Mouse (Mus musculus): Measurements from ENCODE around the gene Sowaha. TPM values are rescaled to one million over a fixed set of nuclear protein-coding genes. Genes with fewer than 3 reads are reported as not detected.
A peak's percentile ranks its signal among the peaks of the same experiment; 100 is the strongest.

Gene Sowaha
- polyA plus RNA-seq, 1 experiment from 2014 or later, result 0.25 TPM

DNA sequence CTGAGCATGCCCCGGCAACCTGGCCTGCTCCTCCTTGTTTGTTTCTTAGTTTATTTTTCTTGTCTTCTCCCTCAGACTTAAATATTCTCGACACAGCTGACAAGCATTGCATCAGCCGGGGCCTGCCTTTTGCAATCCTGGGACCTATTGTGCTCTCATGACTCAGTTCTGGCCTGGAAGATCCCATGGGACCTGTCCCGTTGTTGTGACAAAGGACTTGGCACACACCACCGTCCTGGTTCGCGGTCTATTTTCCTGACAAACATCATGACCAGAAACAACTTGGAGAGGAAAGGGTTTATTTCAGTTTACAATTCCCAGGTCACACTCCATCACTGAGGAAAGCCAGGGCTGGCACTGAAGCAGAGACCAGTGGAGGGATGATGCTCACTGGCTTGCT lies 28.1 kb upstream of the Sowaha start:
- WGBS, result 64% methylated on average over 7 of the region's 7 CpGs
- H3K27me3 ChIP-seq (ENCODE audit: control insufficient read depth, insufficient read depth, low read length), result peaks cover 6% of the 10 kb centered on the region

DNA sequence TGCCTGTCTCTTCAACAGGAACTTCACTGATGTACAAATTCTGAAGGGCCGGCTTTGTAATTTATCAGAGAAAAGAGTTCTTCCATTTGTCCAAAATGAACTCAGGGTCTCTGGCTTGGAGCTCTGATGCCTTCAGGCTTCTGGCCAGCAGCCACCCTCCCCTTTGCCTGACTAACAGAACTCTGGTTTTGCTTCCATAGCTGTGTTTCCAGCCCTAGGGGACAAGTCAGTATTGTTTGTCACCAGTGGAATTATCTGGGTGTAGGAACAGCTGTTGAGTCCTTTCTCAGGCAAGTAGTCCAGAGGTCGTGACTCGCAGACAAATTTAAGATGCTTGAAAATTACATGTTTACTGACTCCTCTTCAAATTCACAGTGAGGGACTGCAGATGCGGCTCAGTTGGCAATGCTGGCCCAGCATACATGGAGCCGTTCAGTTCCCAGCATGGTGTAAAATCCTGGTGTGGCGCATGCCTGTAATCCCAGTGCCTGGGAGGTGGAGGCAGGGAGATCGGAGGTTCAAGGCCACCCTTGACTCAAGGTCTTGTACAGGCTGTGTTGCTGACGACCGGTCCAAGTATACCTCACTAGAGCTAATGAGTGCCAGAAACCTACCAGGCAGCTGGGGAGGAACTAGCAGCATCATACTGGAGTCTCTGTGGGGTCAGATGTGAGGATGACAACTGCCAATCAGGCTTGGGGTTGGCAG lies 27.2 kb upstream of the Sowaha start:
- Histone ChIP-seq H3K36me3 (ENCODE audit: control insufficient read depth, insufficient read depth, low read length) (no peaks in the 10 kb centered on the region), H3K9ac (ENCODE audit: low read depth, low read length) (no peak overlapping the region), H3K27ac (ENCODE audit: low read depth, low read length) (no peak overlapping the region), H3K4me1 (replicated peaks; ENCODE audit: control insufficient read depth, insufficient read depth, low read length) (no peaks in the 10 kb centered on the region), H3K27me3 (ENCODE audit: control insufficient read depth, insufficient read depth, low read length) (peaks cover 10% of the 10 kb centered on the region), H3K9me3 (ENCODE audit: control insufficient read depth, low read length) (no peaks in the 10 kb centered on the region), H3K4me2 (replicated peaks; ENCODE audit: low read depth, low read length) (no peak overlapping the region), H3K4me3 (ENCODE audit: low read depth, low read length) (no peak overlapping the region)
- no peak for ATAC-seq (ENCODE audit: low FRiP score)
- 90% methylated on average over 9 of the region's 9 CpGs for WGBS
- DNase-seq (ENCODE audit: low spot score), result no peak

More for the DNA sequence above, 28.1 kb upstream of the Sowaha start:
- no peaks in the 10 kb centered on the region for H3K4me1 ChIP-seq (replicated peaks; ENCODE audit: control insufficient read depth, insufficient read depth, low read length)
- no peak overlapping the region for H3K27ac ChIP-seq (ENCODE audit: low read depth, low read length)
- no peak overlapping the region for H3K4me2 ChIP-seq (replicated peaks; ENCODE audit: low read depth, low read length)
- no peak overlapping the region for H3K4me3 ChIP-seq (ENCODE audit: low read depth, low read length)
- H3K36me3 ChIP-seq (ENCODE audit: control insufficient read depth, insufficient read depth, low read length), result no peaks in the 10 kb centered on the region
- H3K9me3 ChIP-seq (ENCODE audit: control insufficient read depth, low read length), result no peaks in the 10 kb centered on the region
- DNase-seq (ENCODE audit: low spot score) (no peak), ATAC-seq (ENCODE audit: low FRiP score) (no peak)
- H3K9ac ChIP-seq (ENCODE audit: low read depth, low read length), result no peak overlapping the region

DNA sequence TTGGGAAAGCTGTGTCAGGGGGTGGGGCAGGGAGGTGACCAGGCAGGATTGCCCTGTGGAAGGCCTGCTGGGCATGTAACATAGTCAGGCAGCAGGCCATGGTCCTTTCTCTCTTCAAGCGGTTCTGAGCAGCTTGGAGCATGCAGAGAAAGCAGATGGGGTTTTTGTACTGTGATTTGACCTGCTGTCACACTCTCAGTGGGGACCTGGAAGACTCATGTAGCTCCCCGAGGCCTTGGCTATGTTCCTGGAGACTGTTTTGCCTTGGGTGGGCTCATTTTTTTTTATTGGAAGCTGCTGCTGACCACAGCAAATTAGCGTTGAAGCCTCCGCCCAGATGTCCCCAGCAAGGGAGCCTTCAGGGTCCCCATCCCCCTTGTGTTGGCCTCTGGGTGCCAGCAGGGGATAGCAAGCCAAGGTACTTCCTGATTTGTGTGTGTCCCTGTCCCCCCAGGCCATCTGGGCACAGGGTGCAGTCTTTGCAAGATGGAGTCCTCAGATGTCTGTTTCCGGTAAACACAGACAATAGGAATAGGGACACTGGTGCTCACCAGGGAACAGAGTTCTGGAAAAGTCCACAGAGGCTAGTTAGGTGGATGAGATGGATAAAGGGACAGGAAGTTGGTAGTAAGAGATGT lies 25.1 kb upstream of the Sowaha start:
- 0 out of 2 replicates have a peak, but pooled peaks cover 2% of the 10 kb centered on the region for H3K4me1 ChIP-seq (replicated peaks; ENCODE audit: control insufficient read depth, insufficient read depth, low read length)
- H3K27ac ChIP-seq (ENCODE audit: low read depth, low read length), result no peak overlapping the region
- H3K36me3 ChIP-seq (ENCODE audit: control insufficient read depth, insufficient read depth, low read length), result no peaks in the 10 kb centered on the region
- WGBS, result 47% methylated on average over 5 of the region's 5 CpGs
- no peak overlapping the region for H3K4me2 ChIP-seq (replicated peaks; ENCODE audit: low read depth, low read length)
- ATAC-seq (ENCODE audit: low FRiP score) (no peak), DNase-seq (ENCODE audit: low spot score) (no peak)
- no peak overlapping the region for H3K4me3 ChIP-seq (ENCODE audit: low read depth, low read length)
- peaks cover 22% of the 10 kb centered on the region for H3K27me3 ChIP-seq (ENCODE audit: control insufficient read depth, insufficient read depth, low read length)
- no peaks in the 10 kb centered on the region for H3K9me3 ChIP-seq (ENCODE audit: control insufficient read depth, low read length)
- no peak overlapping the region for H3K9ac ChIP-seq (ENCODE audit: low read depth, low read length)

DNA sequence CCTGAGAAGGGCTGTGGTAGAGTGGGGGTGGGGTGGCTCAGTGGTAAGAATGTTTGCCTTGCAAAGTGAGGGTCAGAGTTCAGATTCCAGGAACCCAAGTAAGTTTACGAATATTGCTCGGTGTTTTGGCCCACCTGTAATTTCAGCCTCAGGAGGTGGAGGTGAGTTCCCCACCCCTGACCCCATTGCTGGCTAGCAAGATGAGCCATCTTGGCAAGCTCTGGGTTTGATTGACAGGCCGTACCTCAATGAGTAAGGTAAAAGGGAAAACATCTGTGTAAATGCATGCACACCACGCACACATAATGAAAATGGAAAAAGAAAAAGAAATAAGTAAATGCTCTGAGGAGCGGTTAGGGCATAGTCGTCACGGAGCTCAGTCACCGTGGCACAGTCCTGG lies 24.3 kb upstream of the Sowaha start:
- DNase-seq (ENCODE audit: low spot score) (no peak), ATAC-seq (ENCODE audit: low FRiP score) (no peak)
- 0 out of 2 replicates have a peak, but pooled peaks cover 2% of the 10 kb centered on the region for H3K4me1 ChIP-seq (replicated peaks; ENCODE audit: control insufficient read depth, insufficient read depth, low read length)
- peaks cover 25% of the 10 kb centered on the region for H3K27me3 ChIP-seq (ENCODE audit: control insufficient read depth, insufficient read depth, low read length)
- H3K27ac ChIP-seq (ENCODE audit: low read depth, low read length), result no peak overlapping the region
- H3K36me3 ChIP-seq (ENCODE audit: control insufficient read depth, insufficient read depth, low read length), result no peaks in the 10 kb centered on the region
- H3K4me3 ChIP-seq (ENCODE audit: low read depth, low read length), result no peak overlapping the region
- H3K9me3 ChIP-seq (ENCODE audit: control insufficient read depth, low read length), result no peaks in the 10 kb centered on the region
- no peak overlapping the region for H3K4me2 ChIP-seq (replicated peaks; ENCODE audit: low read depth, low read length)
- WGBS, result 85% methylated on average over 8 of the region's 8 CpGs
- H3K9ac ChIP-seq (ENCODE audit: low read depth, low read length), result no peak overlapping the region

DNA sequence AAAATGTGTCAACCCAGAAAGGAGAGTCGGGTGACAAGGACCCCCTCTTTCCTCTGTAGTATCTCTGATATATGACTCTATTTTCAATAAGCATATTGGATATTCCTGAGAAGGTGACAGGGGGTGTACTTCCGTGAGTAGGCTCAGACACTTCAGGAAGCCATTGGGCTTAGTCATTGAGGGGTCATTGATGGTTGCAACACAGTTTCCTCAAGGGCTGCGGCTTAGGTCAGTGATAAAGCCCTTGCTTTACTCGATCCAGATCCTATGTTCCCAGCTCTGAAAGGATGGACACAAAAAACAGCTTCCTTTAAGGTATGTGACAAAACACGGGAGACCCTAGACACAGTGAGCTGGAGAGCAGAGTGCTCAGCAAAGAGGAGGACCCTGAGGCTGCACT lies 23.7 kb upstream of the Sowaha start:
- ATAC-seq (ENCODE audit: low FRiP score) (no peak), DNase-seq (ENCODE audit: low spot score) (no peak)
- Histone ChIP-seq H3K4me3 (ENCODE audit: low read depth, low read length) (no peak overlapping the region), H3K4me2 (replicated peaks; ENCODE audit: low read depth, low read length) (no peak overlapping the region), H3K9me3 (ENCODE audit: control insufficient read depth, low read length) (no peaks in the 10 kb centered on the region), H3K36me3 (ENCODE audit: control insufficient read depth, insufficient read depth, low read length) (no peaks in the 10 kb centered on the region), H3K27me3 (ENCODE audit: control insufficient read depth, insufficient read depth, low read length) (peaks cover 27% of the 10 kb centered on the region), H3K27ac (ENCODE audit: low read depth, low read length) (no peak overlapping the region), H3K4me1 (replicated peaks; ENCODE audit: control insufficient read depth, insufficient read depth, low read length) (0 out of 2 replicates have a peak, but pooled peaks cover 2% of the 10 kb centered on the region), H3K9ac (ENCODE audit: low read depth, low read length) (no peak overlapping the region)
- 90% methylated on average over 5 of the region's 5 CpGs for WGBS

DNA sequence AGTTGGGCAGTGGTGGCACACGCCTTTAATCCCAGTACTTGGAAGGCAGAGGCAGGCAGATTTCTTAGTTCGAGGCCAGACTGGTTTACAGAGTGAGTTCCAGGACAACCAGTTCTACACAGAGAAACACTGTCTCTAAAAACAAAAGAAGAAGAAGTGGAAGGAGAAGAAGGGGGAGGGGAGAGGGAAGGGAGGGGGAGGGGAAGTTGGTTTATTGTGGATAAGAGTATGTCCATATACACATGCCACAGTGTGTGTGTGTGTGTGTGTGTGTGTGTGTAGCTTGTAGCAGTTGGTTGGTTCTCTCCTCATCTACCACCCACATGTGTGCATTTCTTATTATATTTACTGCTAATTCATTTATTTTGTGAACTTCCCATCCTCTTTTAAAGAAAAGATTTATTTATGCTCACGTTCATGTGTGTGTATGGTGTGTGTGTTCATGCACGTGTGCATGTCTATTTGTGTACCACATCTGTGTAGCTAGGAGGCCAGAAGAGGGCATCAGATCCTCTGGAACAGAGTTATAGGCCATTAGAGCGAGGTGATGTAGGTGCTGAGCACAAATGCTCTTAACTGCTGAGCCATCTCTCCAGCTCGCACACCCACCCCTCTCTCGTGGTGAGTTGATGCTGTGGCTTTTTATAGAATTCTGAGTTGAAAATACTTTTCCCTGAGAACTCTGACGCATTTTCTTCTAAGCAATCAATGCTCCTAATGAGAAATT lies 22.1 kb upstream of the Sowaha start:
- DNase-seq (ENCODE audit: low spot score) (no peak), ATAC-seq (ENCODE audit: low FRiP score) (no peak)
- 0 out of 2 replicates have a peak, but pooled peaks cover 2% of the 10 kb centered on the region for H3K4me1 ChIP-seq (replicated peaks; ENCODE audit: control insufficient read depth, insufficient read depth, low read length)

DNA sequence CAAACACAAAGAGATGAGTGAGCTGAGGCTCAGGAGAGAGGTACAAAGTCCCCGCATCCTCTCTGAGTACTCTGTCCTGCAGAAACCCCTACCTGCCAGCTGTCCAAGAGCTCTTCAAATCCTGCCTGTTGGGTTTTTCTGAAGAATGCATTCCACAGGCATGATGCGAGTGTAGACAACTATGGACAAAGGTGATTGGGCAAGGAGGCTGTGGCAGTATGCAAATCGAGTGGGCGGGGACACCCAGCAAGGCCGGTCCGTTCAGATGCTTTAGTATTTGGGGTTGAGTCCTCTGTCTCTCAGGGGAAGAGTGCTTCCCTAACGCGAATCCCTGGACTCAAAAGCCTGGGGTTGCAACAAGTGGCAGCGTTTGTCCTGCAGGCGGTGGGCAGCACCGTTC lies 20.5 kb upstream of the Sowaha start:
- H3K4me2 ChIP-seq (replicated peaks; ENCODE audit: low read depth, low read length), result no peak overlapping the region
- WGBS, result 10% methylated on average over 11 of the region's 11 CpGs
- H3K9me3 ChIP-seq (ENCODE audit: control insufficient read depth, low read length), result no peaks in the 10 kb centered on the region
- DNase-seq (ENCODE audit: low spot score) (peak; percentile 33), ATAC-seq (ENCODE audit: low FRiP score) (no peak)
- no peak overlapping the region for H3K27ac ChIP-seq (ENCODE audit: low read depth, low read length)
- H3K9ac ChIP-seq (ENCODE audit: low read depth, low read length), result no peak overlapping the region
- peaks cover 38% of the 10 kb centered on the region for H3K27me3 ChIP-seq (ENCODE audit: control insufficient read depth, insufficient read depth, low read length)
- 0 out of 2 replicates have a peak, but pooled peaks cover 2% of the 10 kb centered on the region for H3K4me1 ChIP-seq (replicated peaks; ENCODE audit: control insufficient read depth, insufficient read depth, low read length)
- H3K4me3 ChIP-seq (ENCODE audit: low read depth, low read length), result no peak overlapping the region
- H3K36me3 ChIP-seq (ENCODE audit: control insufficient read depth, insufficient read depth, low read length), result no peaks in the 10 kb centered on the region

More for the DNA sequence above, 22.1 kb upstream of the Sowaha start:
- Histone ChIP-seq H3K36me3 (ENCODE audit: control insufficient read depth, insufficient read depth, low read length) (no peaks in the 10 kb centered on the region), H3K9ac (ENCODE audit: low read depth, low read length) (no peak overlapping the region), H3K27ac (ENCODE audit: low read depth, low read length) (no peak overlapping the region), H3K4me2 (replicated peaks; ENCODE audit: low read depth, low read length) (no peak overlapping the region), H3K9me3 (ENCODE audit: control insufficient read depth, low read length) (no peaks in the 10 kb centered on the region), H3K4me3 (ENCODE audit: low read depth, low read length) (no peak overlapping the region), H3K27me3 (ENCODE audit: control insufficient read depth, insufficient read depth, low read length) (peaks cover 29% of the 10 kb centered on the region)
- WGBS, result 83% methylated on average over 8 of the region's 8 CpGs

DNA sequence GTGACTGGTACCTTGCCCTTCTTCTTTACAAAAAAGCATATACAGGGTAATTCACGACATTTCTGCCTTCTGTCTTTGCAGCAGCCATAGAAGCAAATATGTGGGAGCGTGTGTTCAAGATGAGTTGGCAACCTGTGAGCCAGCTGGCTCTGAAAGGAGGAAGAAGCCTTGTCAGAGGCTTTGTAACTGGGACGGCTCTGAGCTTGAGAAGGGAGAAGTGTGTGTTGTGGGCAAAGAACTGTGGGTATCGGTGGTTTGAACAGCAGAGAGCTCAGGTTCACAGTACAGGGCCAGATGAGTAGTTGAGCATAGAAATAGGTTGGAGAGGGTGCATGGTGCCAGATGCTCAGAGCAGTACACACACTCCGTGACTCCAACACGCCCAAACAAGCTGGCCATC lies 16.9 kb upstream of the Sowaha start:
- Histone ChIP-seq H3K4me3 (ENCODE audit: low read depth, low read length) (no peak overlapping the region), H3K4me1 (replicated peaks; ENCODE audit: control insufficient read depth, insufficient read depth, low read length) (peaks cover 8% of the 10 kb centered on the region), H3K36me3 (ENCODE audit: control insufficient read depth, insufficient read depth, low read length) (no peaks in the 10 kb centered on the region), H3K4me2 (replicated peaks; ENCODE audit: low read depth, low read length) (no peak overlapping the region), H3K9ac (ENCODE audit: low read depth, low read length) (no peak overlapping the region), H3K27ac (ENCODE audit: low read depth, low read length) (no peak overlapping the region), H3K27me3 (ENCODE audit: control insufficient read depth, insufficient read depth, low read length) (peaks cover 33% of the 10 kb centered on the region), H3K9me3 (ENCODE audit: control insufficient read depth, low read length) (no peaks in the 10 kb centered on the region)
- DNase-seq (ENCODE audit: low spot score) (no peak), ATAC-seq (ENCODE audit: low FRiP score) (no peak)
- 83% methylated on average over 6 of the region's 6 CpGs for WGBS
